Mouse (Mus musculus): ENCODE measurements around the gene Gm5941. TPM values are rescaled to one million over a fixed set of nuclear protein-coding genes. Genes with fewer than 3 reads are reported as not detected.

Gm5941 gene
- not detected in 2 replicates for polyA plus RNA-seq (2012; rRNA removed)

GRCm38 (mm10) chrX:92489649-92490048 lies at the start of gene Gm5941:
Gene Gm5941 (plus strand): TSS chrX:92489949.

Other genes with a start within 250 kb of the Gm5941 start
- not detected in 2 replicates for gene Mageb18, start 109.6 kb downstream of the Gm5941 start, polyA plus RNA-seq (2012; rRNA removed)